Mouse (Mus musculus) intestine, embryonic 15.5 days (tissue): ENCODE data around the gene Cnn3. TPM values are rescaled to one million over a fixed set of nuclear protein-coding genes. Genes with fewer than 3 reads are reported as not detected.

Source experiments
- polyA plus RNA-seq: library from polyadenylated mRNA; unstranded; fragments of >200 nt; fragmentation: Nextera tagmentation; extraction: Ambion mirVana; gene quantifications from 2 replicates; pipeline ENCODE4 v1.2.1, GENCODE M21; 2015

Cnn3 gene
- polyA plus RNA-seq, 1 experiment from 2014 or later: 470 TPM

Other genes with a start within 250 kb of the Cnn3 start
- gene Tmem56, start 143.4 kb upstream of the Cnn3 start, polyA plus RNA-seq: 1.2 and 1.6 TPM in 2 replicates
- gene Alg14, start 134.7 kb upstream of the Cnn3 start, polyA plus RNA-seq: 41.5 and 48.4 TPM in 2 replicates
- 42.5 and 45.3 TPM in 2 replicates for gene Slc44a3, start 105.9 kb downstream of the Cnn3 start, polyA plus RNA-seq
- gene 4930432M17Rik, start 244.3 kb downstream of the Cnn3 start, polyA plus RNA-seq: not detected in 2 replicates